Mouse (Mus musculus) left cerebral cortex, postnatal 14 days (tissue): ENCODE results near the gene D930020B18Rik. TPM values are rescaled to one million over a fixed set of nuclear protein-coding genes. Genes with fewer than 3 reads are reported as not detected.

Experiments
- microRNA-seq, 2 experiments: library from miRNA; unstranded; fragments of <30 nt; microRNA quantifications; one replicate each; pipeline ENCODE4 v1.2.0; 2022
- total RNA-seq, 2 experiments: library from RNA; stranded (reverse); gene quantifications; 2 replicates each; pipeline ENCODE4 v1.2.3; 2021

Gene D930020B18Rik
- total RNA-seq, 2 experiments from 2014 or later: 0.15 to 0.42 TPM

Small RNA genes lying within 50 kb of the gene (microRNA-seq; reads per million reads assigned to microRNA genes)
- 0 reads per million in 2 experiments for gene Gm24330

Other genes with a start within 250 kb of the D930020B18Rik start
- 10 to 100 TPM; 29.6 to 33.9 TPM for gene Rassf3, start 165.2 kb upstream of the D930020B18Rik start, total RNA-seq
- gene Tbk1, start 54.8 kb upstream of the D930020B18Rik start, total RNA-seq: 10 to 100 TPM; 42.5 to 44.6 TPM
- gene Xpot, start 15.3 kb upstream of the D930020B18Rik start, total RNA-seq: 10 to 100 TPM; 62.1 to 67.3 TPM
- 1 to 10 TPM; 7.1 to 9.8 TPM for gene BC048403, start 98.3 kb downstream of the D930020B18Rik start, total RNA-seq